ENCODE assay signal across 8 mouse cellular contexts in genomic region chr2:120731877-120732530, GRCm38 (mm10).
DNase-seq lines count a peak whose midpoint lies in the region; ATAC-seq and TF ChIP-seq lines count a peak whose summit lies in the region.

No protein-coding gene starts in this region.

- H3K27me3 ChIP-seq in heart, embryonic 13.5 days (replicated peaks): no peaks in the 10 kb centered on the region
- H3K27me3 ChIP-seq in E14TG2a.4 (ENCODE audit: insufficient read depth, low read length): no peaks in the 10 kb centered on the region
- no peaks in the 10 kb centered on the region for H3K27me3 ChIP-seq in forebrain, embryonic 13.5 days
- H3K27me3 ChIP-seq in liver, embryonic 14.5 days (ENCODE audit: control insufficient read depth, insufficient read depth, low read length): no peaks in the 10 kb centered on the region

- no peak for ATAC-seq in heart, embryonic 13.5 days (ENCODE audit: extremely low read depth, insufficient number of reproducible peaks, low FRiP score, low TSS enrichment)
- ATAC-seq in forebrain, embryonic 13.5 days: no peak; the same call in 1 of the 2 replicates
- ATAC-seq in liver, embryonic 14.5 days (ENCODE audit: insufficient read depth): no peak

- H3K27ac ChIP-seq in heart, embryonic 13.5 days (replicated peaks): peak overlapping the region; percentile 97
- H3K27ac ChIP-seq in forebrain, embryonic 13.5 days: peak overlapping the region; percentile 87
- peak overlapping the region; percentile 88 for H3K27ac ChIP-seq in liver, embryonic 14.5 days

- intact Hi-C loops in heart, postnatal 14 days (cut with DNase I): loop anchor here (2.0 kb wide), 1 partner anchor 119 kb away; the partner anchor contains the start of genes Cdan1 and Ttbk2

- H3K9me3 ChIP-seq in heart, embryonic 13.5 days: no peaks in the 10 kb centered on the region
- H3K9me3 ChIP-seq in E14TG2a.4 (ENCODE audit: low read length): no peaks in the 10 kb centered on the region
- no peaks in the 10 kb centered on the region for H3K9me3 ChIP-seq in forebrain, embryonic 13.5 days (replicated peaks)
- no peaks in the 10 kb centered on the region for H3K9me3 ChIP-seq in liver, embryonic 14.5 days (ENCODE audit: control insufficient read depth, low read length)

- peaks cover 43% of the 10 kb centered on the region for H3K4me1 ChIP-seq in heart, embryonic 13.5 days
- H3K4me1 ChIP-seq in E14TG2a.4 (replicated peaks; ENCODE audit: low read depth, low read length): peaks cover 31% of the 10 kb centered on the region
- H3K4me1 ChIP-seq in forebrain, embryonic 13.5 days: peaks cover 28% of the 10 kb centered on the region
- H3K4me1 ChIP-seq in liver, embryonic 14.5 days (replicated peaks; ENCODE audit: control insufficient read depth in 2 of 2, insufficient read depth in 2 of 2, low read length in 1 of 2): peaks cover 19% of the 10 kb centered on the region in 2 experiments

- H3K9ac ChIP-seq in heart, embryonic 13.5 days: peak overlapping the region; percentile 99
- H3K9ac ChIP-seq in forebrain, embryonic 13.5 days: peak overlapping the region; percentile 90
- peak overlapping the region; percentile 53 for H3K9ac ChIP-seq in liver, embryonic 14.5 days (replicated peaks)

- no peak for TF ChIP-seq CTCF in E14TG2a.4 (conservative IDR thresholded peaks at IDR 0.05; ENCODE audit: low read length)
- no peak for TF ChIP-seq CTCF in liver, embryonic 14.5 days (IDR thresholded peaks at IDR 0.05; ENCODE audit: low read depth)

- WGBS in heart, embryonic 13.5 days: 31% methylated on average over 7 of the region's 7 CpGs
- WGBS in forebrain, embryonic 13.5 days: 31% methylated on average over 7 of the region's 7 CpGs
- 15% methylated on average over 7 of the region's 7 CpGs for WGBS in liver, embryonic 14.5 days (ENCODE audit: insufficient replicate concordance)

- H3K4me2 ChIP-seq in heart, embryonic 13.5 days: peak overlapping the region; percentile 93
- H3K4me2 ChIP-seq in forebrain, embryonic 13.5 days: peak overlapping the region; percentile 99
- peak overlapping the region; percentile 69 for H3K4me2 ChIP-seq in liver, embryonic 14.5 days (ENCODE audit: low read depth)

- H3K36me3 ChIP-seq in heart, embryonic 13.5 days: peaks cover 18% of the 10 kb centered on the region
- peaks cover 39% of the 10 kb centered on the region for H3K36me3 ChIP-seq in E14TG2a.4 (ENCODE audit: insufficient read depth, low read length)
- peaks cover 18% of the 10 kb centered on the region for H3K36me3 ChIP-seq in forebrain, embryonic 13.5 days (ENCODE audit: poor library complexity, severe bottlenecking)
- H3K36me3 ChIP-seq in liver, embryonic 14.5 days (replicated peaks; ENCODE audit: control insufficient read depth, insufficient read depth, low read depth): peaks cover 24% of the 10 kb centered on the region

- no peak for DNase-seq in heart, postnatal 14 days
- peak in 1 of 3 experiments; percentile 24 for DNase-seq in liver, embryonic 14.5 days (ENCODE audit: low read depth in 3 of 3, low spot score in 3 of 3)
- no peak for DNase-seq in frontal cortex, postnatal 10 days (ENCODE audit: low spot score in 2 of 2)
- DNase-seq in gastrocnemius, postnatal 10 days: no peak
- no peak for DNase-seq in embryo, embryonic 10.5 days (ENCODE audit: low spot score)

- TF ChIP-seq EP300 in liver, embryonic 14.5 days (IDR thresholded peaks at IDR 0.05; ENCODE audit: low read depth): no peak

- H3K4me3 ChIP-seq in heart, embryonic 13.5 days: peak overlapping the region; percentile 97
- H3K4me3 ChIP-seq in E14TG2a.4 (replicated peaks; ENCODE audit: low read length): peak overlapping the region; percentile 96
- H3K4me3 ChIP-seq in forebrain, embryonic 13.5 days: peak overlapping the region; percentile 61
- H3K4me3 ChIP-seq in liver, embryonic 14.5 days (ENCODE audit: insufficient read depth in 1 of 2, low read depth in 2 of 2, low read length in 2 of 2): peak overlapping the region; percentile 32 to 100
